Mouse (Mus musculus) thymus, postnatal 0 days (tissue): Measurements from ENCODE around the gene Cd82. TPM values are rescaled to one million over a fixed set of nuclear protein-coding genes. Genes with fewer than 3 reads are reported as not detected.
A peak's percentile ranks its signal among the peaks of the same experiment; 100 is the strongest.

ENCODE experiments used
- DNase-seq: peaks from one replicate; pipeline ENCODE4 v3.0.0-alpha.2; 2015; ENCODE audit warnings: low spot score
- polyA plus RNA-seq: library from polyadenylated mRNA; unstranded; fragments of >200 nt; fragmentation: Nextera tagmentation; extraction: Ambion mirVana; gene quantifications from 2 replicates; pipeline ENCODE4 v1.2.1, GENCODE M21; 2015

Cd82 gene
- polyA plus RNA-seq, 1 experiment from 2014 or later, result 153 TPM

DNA sequence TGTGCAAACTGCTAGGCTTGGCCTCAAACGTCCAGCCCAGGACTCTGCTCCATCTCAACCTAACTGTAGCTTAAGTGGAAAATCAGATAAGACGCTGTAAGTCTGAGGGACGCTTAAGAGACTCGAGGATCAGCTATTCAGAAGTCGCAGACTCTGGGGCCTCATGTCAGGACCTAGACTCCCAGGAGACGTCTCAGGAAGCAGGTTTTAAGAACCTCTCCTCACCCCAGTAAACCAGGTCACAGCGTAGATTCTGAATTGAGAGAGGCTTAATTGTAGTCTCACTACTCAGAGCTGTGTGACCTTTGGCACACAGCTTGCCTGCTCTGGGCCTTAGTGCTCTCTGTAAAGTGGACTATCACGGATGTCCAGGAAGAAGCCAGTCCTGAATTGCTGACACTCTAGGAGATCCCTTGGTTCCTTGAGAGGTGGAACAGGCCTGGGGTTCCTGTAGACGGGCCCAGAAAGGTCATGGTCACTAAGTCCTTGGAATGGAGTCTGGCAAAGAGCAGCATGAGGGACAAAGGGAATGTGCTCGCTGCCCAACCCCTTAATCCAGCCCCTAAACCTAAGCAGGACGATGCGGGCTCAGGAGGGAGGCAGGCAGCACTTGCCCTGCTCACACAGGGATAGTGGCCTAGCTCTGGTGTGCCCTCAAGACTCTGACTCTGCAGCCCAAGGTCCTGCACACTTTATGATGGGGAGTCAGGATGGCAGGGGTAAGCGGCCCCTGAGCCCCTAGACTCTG is 16.2 kb downstream of the Cd82 start:
- no peak for DNase-seq

DNA sequence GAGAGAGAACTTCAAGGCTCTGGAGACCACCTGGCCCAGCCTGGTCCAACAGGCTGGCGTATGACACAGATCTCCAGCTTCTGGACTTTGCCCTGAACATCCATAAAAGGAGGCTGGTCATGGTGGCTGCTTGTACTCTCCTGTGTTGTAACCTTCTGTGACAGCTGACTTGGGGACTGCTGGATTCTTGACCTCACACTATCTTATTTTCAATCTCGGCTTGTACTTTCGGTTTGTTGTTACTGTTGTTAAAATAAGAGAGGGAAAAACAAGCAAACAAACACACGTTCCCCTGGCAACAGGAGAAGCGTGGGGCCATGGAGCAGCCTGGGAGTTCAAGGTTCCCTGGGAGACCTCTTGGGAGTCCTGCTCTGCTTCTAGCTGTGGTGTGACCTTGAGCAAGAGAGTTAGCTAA is 17.7 kb downstream of the Cd82 start:
- DNase-seq, result no peak

DNA sequence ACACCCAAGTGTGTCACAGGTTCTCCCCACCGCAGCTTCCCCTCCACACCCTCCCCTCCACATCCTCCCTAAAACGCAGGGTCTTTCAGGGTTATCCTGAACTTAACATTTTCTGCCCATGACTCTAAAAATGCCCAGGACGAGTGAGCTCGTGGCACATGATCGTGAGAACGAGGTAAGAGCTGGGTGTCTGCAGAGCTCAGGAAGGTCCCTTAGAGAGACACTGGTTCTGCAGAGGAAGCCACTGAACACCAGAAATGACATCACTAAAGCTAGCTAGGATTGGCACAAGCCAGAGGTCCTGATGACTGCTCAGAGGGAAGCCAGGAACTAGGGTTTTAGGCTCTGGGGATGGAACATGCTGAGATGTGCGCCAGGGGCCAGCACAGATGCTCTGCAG is 18.7 kb downstream of the Cd82 start:
- DNase-seq, result no peak

DNA sequence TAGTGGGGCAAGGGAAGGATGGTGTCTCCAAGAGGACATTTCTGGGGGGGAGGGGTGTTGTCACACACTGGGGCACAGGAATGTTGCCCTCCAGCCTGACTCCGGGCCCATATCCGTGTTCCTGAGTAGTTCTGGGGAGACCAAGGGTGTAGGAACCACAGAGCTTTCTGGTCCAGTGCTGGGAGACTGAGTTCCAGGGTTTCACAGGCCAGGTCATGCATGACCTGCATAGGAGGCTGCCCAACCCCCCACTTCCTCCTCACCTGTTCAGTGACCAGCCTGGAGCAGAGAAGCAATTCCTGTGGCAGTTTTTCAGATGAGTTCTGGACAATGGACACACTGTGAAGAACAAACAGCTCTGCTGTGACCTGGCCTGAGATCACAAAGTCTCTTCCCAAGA is 19.8 kb downstream of the Cd82 start:
- no peak for DNase-seq

DNA sequence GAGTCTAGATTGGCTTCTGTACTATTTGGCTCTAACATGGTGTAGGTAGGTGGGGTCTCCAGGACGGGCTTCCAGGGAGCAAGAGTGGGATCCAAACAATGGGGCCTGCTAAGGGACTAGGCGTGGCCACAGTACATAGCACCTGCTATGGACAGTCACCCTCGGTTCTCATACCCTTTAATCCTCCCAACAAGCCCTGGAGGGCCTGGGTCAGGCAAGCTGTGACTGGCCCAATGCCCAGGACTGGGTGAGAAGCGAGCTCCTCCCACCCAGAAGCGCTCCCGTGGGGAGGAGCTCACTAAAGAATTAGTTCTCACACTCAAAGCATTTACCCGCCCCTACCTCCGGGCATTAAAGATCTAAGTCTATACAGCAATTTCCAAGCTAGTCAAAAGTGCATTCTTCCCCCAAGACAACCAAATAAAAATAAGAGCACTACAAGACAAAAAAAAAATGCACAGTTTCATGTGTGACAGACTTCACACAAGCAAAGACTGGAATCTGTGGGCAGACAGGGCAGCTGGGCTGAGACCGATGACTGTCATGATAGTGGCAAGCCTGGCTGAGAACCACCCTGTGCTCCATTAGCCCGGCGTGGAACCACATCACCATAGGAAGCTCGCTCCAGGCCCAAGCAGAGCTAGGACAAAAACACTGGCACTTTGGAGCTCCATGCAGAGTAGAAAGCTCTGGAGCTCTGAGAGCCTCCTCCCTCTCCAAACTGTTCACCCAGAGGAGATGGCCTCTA is 23.0 kb downstream of the Cd82 start:
- no peak for DNase-seq

DNA sequence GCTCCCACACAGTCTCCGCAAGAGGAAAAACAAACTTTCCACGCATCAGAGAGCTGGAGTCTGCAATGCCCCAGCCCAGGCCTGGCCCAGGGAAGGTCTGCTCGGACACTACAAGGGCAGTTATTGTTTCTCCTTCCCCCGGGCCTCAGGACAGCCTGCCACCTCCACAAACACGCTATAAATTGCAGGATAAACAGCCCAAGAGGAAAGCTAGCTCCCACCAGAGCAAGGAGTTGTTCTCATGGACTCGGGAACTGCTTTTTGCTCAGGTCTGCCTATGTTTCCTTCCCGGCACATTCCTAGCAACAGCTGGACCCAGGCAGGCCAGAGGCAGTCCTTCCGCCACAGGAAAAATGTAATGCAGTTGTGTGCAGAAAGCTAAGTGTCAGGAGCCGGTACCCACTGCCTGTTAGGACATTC is 23.6 kb downstream of the Cd82 start:
- DNase-seq, result no peak

DNA sequence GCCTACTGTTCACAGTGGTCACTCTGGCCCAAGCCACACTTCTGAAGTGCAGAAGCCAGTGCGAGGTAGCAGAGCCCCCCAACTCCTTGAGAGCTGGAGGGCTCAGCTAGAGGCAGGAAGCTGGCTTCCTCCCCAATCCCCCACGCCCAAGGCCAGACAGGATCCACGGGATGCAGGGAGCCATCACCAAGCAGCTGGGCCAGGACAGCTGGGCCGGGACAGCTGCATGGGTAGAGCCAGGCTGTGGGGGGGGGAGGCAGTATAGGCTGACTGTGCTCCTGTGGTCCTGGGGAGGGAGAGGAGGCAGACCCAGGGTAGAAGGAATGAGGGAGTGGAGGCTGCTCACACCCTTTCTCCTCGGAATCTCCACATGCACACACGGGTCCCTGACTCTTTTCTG is 24.6 kb downstream of the Cd82 start:
- no peak for DNase-seq

DNA sequence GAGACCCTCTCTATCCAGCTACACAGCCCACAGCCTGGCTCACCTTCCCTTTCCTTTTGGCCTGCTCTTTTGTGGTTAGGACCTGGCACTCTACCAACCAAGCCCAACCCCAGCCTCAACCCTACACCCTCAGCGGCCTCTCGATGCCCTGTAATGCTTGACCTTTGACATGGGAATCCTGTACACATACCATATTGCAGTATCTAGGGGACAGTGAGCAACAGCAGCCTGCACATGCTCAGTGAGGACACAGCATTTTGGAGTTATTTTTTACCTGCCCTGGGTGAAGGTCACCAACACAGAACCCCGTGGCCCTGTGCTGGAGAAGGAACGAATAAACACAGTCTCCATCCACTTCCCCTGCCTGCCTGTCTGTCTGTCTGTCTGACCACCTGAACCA is 27.4 kb downstream of the Cd82 start:
- DNase-seq, result no peak

DNA sequence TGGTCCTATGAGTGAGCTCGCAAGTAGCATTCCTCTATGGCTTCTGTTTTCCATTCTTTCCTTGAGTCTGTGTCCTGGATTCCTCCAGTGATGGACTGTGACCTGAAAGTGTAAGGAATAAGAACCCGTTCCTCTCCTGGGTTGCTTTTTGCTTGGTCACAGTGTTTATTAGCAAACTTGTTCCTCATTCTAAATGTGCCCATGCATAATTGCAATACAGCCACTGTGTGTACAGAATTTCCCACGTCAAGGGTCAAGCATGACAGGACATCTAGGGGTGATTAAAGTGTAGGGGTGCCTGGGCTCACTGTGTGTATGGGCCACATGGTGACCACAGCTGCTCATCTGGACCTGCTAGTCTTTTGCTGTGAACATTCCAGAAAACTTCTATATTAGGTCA is 28.0 kb downstream of the Cd82 start:
- DNase-seq, result no peak

DNA sequence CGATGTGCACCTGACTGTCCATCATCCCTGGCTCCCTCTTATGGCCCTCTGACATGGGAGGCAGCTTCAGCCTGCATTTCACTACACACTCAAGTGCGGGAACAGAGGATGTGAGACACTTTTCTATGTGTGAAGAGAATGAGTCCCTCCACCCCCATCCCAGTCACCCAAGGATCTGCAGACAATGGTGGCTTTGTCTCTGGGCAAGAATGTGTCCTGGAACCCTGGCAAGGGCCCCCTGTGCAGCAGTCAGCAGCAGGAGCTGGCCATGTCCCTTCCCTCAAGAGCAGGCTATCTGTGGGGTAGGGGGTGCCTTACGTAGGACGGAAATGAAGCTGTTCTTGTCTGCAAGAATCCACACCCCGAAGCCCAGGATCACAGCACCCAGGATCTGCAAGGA is 29.4 kb downstream of the Cd82 start:
- DNase-seq, result no peak

DNA sequence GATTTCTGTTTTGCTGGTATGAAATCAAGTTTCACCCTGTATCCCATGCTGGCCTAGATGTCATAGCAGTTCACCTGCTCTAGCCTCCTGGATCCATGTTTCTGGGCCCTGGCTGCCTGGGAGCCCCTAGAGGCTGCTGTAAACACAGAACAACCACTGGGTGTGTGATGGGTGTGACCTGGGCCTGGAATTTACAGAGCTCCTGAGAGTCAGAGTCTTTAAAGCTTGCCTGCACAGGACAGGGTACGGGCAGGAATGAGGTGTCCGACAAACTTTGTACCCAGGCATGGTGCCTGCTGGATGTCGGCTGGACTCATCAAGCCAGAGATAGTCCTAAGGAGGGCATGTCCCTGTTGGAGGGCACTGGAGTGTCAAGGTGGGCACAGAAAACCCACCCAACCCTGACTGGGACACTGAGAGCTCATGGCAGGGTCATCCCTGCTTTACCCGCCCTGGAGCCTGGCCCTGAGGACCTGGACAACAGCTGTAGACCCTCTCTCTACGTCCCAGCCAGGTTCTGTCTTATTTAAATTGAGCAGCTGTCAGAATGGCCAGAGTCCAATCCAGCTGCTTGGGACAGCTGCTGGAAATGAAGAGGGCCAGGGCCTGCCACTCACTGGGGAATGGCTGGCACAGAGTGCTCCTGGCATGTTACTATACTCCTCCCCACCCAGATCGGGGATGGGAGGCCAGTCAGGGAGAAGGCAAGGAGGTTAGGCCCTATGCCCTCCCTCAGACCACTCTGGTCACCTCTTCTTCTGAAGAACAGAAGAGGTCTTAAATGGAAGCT is 30.1 kb downstream of the Cd82 start:
- DNase-seq, result no peak

DNA sequence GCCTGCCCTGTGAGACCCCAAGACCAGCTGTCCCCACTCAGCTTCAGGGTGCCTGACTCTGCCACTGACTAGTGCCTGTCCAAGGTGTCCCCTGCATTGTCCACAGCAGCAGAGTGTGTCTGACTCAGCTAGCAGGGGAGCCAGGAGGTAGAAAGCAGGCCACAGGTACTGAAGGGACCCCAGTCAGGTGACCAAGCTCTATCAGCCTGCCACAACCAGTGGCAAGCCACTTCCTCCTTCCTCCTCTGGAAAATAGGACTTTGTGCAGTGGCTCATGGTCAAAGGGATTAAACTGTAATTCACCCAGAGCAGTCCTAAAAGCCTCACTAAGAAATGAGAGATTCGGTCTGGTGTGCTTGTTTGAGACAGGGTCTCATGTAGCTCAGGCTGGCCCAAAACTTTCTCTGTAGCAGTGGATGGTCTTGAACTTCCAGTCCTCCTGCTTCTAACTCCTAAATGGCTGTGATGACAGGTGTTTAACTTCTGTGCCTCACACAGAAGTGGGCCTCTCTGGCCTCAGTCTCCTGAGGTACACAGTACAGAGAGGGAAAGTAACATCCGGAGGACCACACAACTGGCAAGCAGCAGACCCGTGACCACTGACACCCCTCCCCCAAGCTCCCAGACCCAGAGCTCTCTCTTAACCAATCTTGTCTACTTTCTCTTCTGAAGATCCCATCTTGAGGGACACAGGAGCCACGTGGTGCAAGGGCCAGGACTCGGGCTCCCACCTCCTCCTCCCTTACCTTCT is 31.2 kb downstream of the Cd82 start:
- DNase-seq, result no peak

DNA sequence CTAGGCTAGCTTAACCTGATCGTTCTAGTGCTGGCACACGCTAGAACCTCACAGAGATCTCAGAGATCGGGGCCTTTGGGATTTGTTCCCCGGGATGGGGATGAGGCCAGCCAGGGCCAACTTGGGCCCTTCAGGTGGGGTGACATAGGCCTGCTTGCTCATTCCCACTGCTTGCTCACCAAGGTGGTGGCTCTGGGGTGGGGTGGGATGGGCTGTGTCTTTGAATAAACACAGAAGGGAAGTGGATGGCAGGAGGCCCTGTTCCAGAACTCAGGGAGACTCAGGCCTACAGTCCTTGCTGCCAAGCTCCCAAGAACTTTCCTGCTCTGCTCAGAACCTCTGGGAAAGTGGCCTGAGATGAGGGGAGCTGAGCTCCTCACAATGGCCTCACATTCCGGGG is 31.9 kb downstream of the Cd82 start:
- DNase-seq, result no peak

DNA sequence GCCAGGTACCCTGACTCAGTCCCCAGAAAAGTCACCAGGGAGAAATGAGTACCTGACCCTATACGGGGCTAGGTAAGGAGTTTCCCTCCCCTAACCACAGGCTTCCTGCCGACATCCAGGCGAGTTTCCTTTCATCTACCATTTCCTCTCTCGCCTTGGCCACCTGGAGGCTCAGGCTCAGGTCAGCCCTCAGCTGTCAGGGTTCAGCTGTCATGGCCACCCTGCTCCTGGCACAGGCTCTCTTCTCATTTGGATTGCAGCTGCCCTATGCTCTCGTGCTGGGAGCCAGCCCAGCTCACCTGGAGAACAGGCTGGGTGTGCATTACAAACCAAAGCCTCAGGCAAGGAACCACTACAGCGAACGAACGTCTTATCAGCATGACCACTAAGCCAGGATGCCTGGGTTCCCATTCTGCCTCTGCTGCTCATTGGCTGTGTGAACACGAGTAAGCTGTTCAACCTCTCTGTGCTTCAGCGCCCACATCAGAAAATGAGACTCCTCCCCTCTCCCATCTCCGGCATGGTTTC is 34.9 kb downstream of the Cd82 start:
- peak; percentile 67 for DNase-seq

DNA sequence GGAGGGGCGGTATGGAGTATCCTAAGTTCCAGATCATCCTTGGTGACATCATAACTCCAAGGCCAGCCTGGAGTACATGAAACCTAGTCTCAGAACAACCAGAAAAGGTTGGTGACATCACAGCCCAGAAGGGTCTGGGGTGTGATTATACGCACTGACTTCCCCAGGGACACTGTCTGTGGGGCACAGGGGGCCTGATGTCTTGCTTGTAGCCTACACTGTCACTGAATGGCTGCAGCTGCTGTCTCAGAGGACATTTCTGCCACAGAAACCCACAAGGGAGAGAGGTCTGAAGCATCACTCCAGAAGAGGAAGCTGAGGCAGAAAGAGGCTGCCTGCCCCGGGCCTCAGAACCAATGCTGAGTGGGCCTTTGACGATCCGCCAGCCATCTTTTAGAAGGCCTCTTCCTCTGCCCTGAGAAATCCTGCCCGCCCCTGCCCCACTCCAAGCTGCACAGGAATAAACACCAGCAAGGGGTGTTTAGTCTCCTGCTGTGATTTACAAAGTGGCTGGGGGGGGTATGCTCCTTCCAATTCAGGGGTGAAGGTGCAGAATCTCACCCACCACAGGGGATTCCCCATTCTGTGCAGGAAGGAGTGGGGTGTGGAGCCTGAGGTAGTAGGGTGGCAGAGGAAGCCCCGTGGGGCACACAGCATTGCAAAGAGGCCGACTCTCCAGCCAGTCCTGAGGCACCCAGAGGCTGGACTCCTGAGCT is 35.8 kb downstream of the Cd82 start:
- no peak for DNase-seq

DNA sequence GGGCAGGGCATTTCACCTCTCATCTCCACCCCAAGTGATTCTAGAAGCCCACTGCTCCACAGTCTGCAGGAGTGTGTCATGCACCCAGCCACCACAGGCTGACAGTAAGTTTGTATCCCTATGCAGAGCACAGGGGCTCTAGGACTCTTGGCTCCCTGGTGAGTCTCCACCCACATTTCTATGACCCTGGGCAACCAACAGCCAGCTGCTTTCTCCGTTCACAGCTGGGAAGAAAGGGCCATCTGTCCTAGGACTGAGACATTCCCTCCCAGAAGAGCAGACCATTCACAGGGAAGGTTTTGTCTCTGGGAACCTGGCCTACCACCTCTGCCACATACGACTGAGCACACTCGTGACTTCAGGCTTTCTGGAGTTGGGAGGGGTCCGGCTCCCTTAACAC is 37.1 kb downstream of the Cd82 start:
- no peak for DNase-seq

DNA sequence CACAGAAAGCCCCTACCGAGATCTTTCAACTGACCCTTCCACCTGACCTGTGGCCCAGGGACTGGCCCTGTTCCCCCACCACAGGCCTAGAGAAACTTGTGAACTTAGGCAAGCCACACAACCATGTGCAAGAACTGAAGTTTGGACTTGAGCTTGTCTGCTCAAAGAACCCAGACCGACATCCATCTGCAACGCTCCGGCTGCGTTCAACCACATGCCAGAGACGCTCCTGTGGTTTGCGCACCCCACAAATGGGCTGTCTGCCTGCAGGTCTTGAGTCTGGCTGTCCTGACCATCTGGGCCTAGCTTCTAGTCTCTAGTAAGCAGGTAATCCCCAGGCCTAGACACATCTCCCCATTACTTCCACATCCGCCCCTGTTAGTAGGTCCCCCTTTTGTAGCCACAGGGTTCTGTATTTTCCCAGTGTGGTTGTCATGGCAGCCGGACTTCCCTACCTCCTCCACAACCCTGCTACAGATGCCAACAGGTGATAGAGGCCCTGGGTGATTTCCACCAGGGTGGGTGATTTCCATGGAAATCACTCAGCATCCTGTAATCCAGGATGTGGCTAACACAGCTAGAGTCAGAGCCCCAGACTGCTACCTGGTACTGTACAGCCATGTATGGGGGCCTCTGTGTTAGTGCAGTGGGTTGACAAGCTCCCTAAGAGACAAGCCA is 38.5 kb downstream of the Cd82 start:
- DNase-seq, result peak; percentile 48

DNA sequence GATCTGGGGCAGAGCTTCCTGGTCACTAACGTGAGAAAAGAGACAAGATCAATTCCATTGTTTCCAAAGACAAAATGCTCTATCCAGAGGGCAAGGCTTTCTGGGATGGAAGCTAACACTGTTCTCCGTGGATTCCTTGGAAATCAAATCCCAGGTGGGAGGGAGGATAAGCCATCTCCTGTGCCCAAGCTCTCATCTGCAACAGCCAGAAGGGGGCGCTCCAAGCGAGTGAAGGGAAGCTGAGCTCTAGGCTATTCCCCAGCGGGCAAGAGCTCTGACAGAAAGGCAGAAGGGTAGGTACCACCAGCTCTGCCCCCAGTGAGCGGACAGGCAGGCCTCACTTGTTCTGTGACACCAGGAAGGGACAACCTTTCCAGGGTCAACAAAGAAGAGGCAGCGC is 41.6 kb downstream of the Cd82 start:
- DNase-seq, result peak; percentile 73

DNA sequence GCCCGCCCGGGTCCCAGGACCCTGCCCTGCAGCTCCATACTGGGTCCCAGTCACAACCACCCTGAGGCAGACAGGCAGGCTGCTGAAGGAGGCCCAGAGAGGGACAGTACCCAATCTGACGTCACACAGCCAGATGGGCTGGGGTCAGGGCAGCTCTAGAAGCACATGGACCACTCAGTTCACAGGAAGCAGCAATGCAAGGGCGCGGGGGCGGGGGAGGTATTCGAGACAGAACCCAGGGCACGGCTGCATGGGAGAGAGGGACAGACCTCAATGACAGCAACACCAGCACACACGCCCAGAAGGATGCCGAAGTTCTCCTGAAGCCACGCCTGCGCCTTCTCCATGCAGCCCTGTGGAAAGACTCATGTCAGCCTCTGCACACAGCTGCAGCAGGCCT is 43.0 kb downstream of the Cd82 start:
- DNase-seq, result peak; percentile 27

DNA sequence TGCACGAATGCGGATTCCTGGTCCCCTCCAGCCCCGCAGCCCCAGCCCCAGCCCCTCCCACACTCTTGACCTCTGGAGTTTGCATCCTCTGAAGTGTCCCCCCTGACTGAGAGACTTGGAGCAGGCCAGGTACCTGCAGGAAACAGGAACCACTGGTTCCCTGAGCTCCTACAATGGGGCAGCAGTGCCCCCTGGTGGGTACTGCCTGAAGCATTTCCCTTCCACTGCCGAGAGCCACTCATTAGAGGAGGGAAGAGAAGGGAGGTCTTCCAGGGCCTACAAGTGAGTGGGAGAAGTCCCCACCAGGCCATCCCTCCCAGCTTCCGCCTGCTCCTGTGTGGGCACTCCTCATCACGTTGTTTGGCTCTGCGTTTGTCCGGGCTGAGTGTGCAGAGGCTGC is 44.5 kb downstream of the Cd82 start:
- DNase-seq, result peak; percentile 84
